Comparison of ENCODE assay signal across 7 mouse cellular contexts in genomic region chr5:136115891-136116783, GRCm38 (mm10). TPM values are rescaled to one million over a fixed set of nuclear protein-coding genes. Genes with fewer than 3 reads are reported as not detected.
DNase-seq lines count a peak whose midpoint lies in the region; ATAC-seq and TF ChIP-seq lines count a peak whose summit lies in the region.

TSS of gene Polr2j (plus strand) at chr5:136116631.

- peak within 1 kb of the TSS; percentile 86 for H3K4me2 ChIP-seq in intestine, postnatal 0 days (replicated peaks; ENCODE audit: low read depth)
- peak within 1 kb of the TSS; percentile 90 for H3K4me2 ChIP-seq in midbrain, embryonic 12.5 days (replicated peaks)

- peaks cover 9% of the 10 kb centered on the region; the same call in 1 of the 2 replicates for H3K4me1 ChIP-seq in intestine, postnatal 0 days (replicated peaks; ENCODE audit: control insufficient read depth, insufficient read depth, low read length)
- peaks cover 24% of the 10 kb centered on the region for H3K4me1 ChIP-seq in midbrain, embryonic 12.5 days
- peaks cover 10% of the 10 kb centered on the region; the same call in 1 of the 2 replicates for H3K4me1 ChIP-seq in small intestine, adult 2 months (ENCODE audit: control insufficient read depth, insufficient read depth, insufficient read length, low read length)

- H3K27ac ChIP-seq in intestine, postnatal 0 days (ENCODE audit: low read depth, low read length): peak within 1 kb of the TSS; percentile 55
- H3K27ac ChIP-seq in midbrain, embryonic 12.5 days (replicated peaks): peak within 1 kb of the TSS; percentile 70
- no peak within 1 kb of the TSS for H3K27ac ChIP-seq in small intestine, adult 2 months (ENCODE audit: insufficient read depth, low read depth, low read length)

- H3K9ac ChIP-seq in intestine, postnatal 0 days (ENCODE audit: low read depth, low read length): peak within 1 kb of the TSS; percentile 83
- peak within 1 kb of the TSS; percentile 94 for H3K9ac ChIP-seq in midbrain, embryonic 12.5 days (replicated peaks)

- TF ChIP-seq CTCF in intestine, postnatal 0 days (IDR thresholded peaks at IDR 0.05; ENCODE audit: low read depth): peak; percentile 100
- peak; percentile 95 for TF ChIP-seq CTCF in small intestine, adult 2 months (IDR thresholded peaks at IDR 0.05; ENCODE audit: extremely low read depth, insufficient read length, insufficient replicate concordance, low read depth, low read length)

- DNase-seq in adrenal gland, adult 8-10 months: peak; percentile 93
- peak; percentile 99 for DNase-seq in embryo, embryonic 9.5 days (ENCODE audit: extremely low spot score)
- DNase-seq in gonadal fat pad, adult 2 months (ENCODE audit: low read depth): no peak
- DNase-seq in left cerebral cortex, postnatal 4 days: peak; percentile 98

- no peaks in the 10 kb centered on the region for H3K9me3 ChIP-seq in intestine, postnatal 0 days (ENCODE audit: control insufficient read depth)
- H3K9me3 ChIP-seq in midbrain, embryonic 12.5 days: no peaks in the 10 kb centered on the region

- peaks cover 9% of the 10 kb centered on the region; the same call in 1 of the 2 replicates for H3K36me3 ChIP-seq in intestine, postnatal 0 days (ENCODE audit: control insufficient read depth, insufficient read depth)
- peaks cover 16% of the 10 kb centered on the region for H3K36me3 ChIP-seq in midbrain, embryonic 12.5 days
- 0 out of 2 replicates have a peak, but pooled peaks cover under 1% of the 10 kb centered on the region for H3K36me3 ChIP-seq in small intestine, adult 2 months (ENCODE audit: control insufficient read depth, insufficient read depth, low read length)

- peak within 1 kb of the TSS; percentile 91 for H3K4me3 ChIP-seq in intestine, postnatal 0 days (ENCODE audit: low read depth, low read length)
- peak within 1 kb of the TSS; percentile 94 for H3K4me3 ChIP-seq in midbrain, embryonic 12.5 days
- peak within 1 kb of the TSS; percentile 78 for H3K4me3 ChIP-seq in small intestine, adult 2 months (ENCODE audit: low read depth, low read length)

- intact Hi-C loops in left cerebral cortex, postnatal 4 days (cut with DNase I): no loop called here

- 3% methylated on average over 42 of the region's 42 CpGs for WGBS in intestine, postnatal 0 days
- 3% methylated on average over 42 of the region's 42 CpGs for WGBS in midbrain, embryonic 12.5 days
- WGBS in small intestine, adult 2 months: 3% methylated on average over 42 of the region's 42 CpGs

- H3K27me3 ChIP-seq in intestine, postnatal 0 days (replicated peaks; ENCODE audit: control insufficient read depth, insufficient read depth, low read length): no peaks in the 10 kb centered on the region
- no peaks in the 10 kb centered on the region for H3K27me3 ChIP-seq in midbrain, embryonic 12.5 days
- no peaks in the 10 kb centered on the region for H3K27me3 ChIP-seq in small intestine, adult 2 months (ENCODE audit: control insufficient read depth, insufficient read depth, low read length)

- peak; percentile 63 for TF ChIP-seq POLR2A in small intestine, adult 2 months (IDR thresholded peaks at IDR 0.05; ENCODE audit: low read depth, low read length)

- ATAC-seq in intestine, postnatal 0 days: peak; percentile 96
- ATAC-seq in midbrain, embryonic 12.5 days (ENCODE audit: low FRiP score, low read depth): peak; percentile 95

RNA-seq across cellular contexts. Expression of gene Polr2j, which starts in this region (rescaled TPM):
- total RNA-seq in adrenal gland, adult 8-10 months (2022): 10 to 100 TPM; 74.7 to 93.5 (median 85.9) TPM
- 91.4 and 107 TPM in 2 replicates for polyA plus RNA-seq in gonadal fat pad, adult 2 months (2012; rRNA removed)
- 152 and 169 TPM in 2 replicates for polyA plus RNA-seq in intestine, postnatal 0 days (2015; fragmentation: Nextera tagmentation; extraction: Ambion mirVana)
- 10 to 100 TPM; 88.0 to 92.4 TPM for total RNA-seq in left cerebral cortex, postnatal 4 days (2021)
- 224 and 227 TPM in 2 replicates for polyA plus RNA-seq in midbrain, embryonic 12.5 days (2016; fragmentation: Nextera tagmentation; extraction: Ambion mirVana)
- 29.3 and 48.4 TPM in 2 replicates for polyA plus RNA-seq in small intestine, adult 2 months (2012; rRNA removed)
